Mouse (Mus musculus): ENCODE measurements around the gene Rfc2.

GRCm38 (mm10) chr5:134567445-134567844 lies 13.7 kb upstream of the Rfc2 start:
- no peak for TF ChIP-seq CTCF (IDR thresholded peaks at IDR 0.05; ENCODE audit: borderline replicate concordance, insufficient read depth, low read length)
- TF ChIP-seq POLR2A (IDR thresholded peaks at IDR 0.05; ENCODE audit: low read depth, low read length): no peak

Data from embryonic fibroblast, embryonic 13.5 days (primary cell).